Mouse (Mus musculus) urinary bladder, adult 18-20 months (tissue): Measurements from ENCODE around the gene Slc25a22.
"Not testable (repeated sequence)": the region's sequence is repeated elsewhere in the genome, so short reads cannot be mapped to it uniquely, and the experiment has no call there.

Experiments used
- DNase-seq, 2 experiments: peaks; one replicate each; pipeline ENCODE4 v3.0.0; 2022; ENCODE audit warnings: low spot score in 2 of 2, mixed read lengths in 2 of 2

The Slc25a22 gene

GRCm38 (mm10) chr7:141413809-141414584, 23.7 kb downstream of the Slc25a22 start, which contains the start of gene Gatd1:
Gene Gatd1 (minus strand): TSS chr7:141414136.
- DNase-seq: peak; percentile 94 to 99

DNA sequence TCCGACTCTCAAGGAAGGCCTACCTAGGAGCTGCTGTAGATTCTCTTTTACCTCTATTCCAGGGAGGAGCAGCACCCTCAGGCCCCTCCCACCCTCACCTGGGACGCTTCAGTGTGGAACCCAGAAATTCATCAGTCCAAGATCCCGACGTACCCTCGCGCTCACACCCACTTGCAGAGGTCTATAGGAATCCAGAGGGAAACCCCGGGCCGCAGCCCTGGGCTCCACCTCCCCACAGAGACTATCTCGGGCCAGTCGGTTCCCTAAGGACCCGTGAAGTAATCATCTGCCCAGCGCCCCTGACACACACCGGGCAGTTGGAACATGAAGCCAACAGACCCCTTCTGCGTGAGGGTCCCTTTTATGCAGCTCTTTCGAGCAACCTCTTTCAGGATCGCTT, 24.4 kb downstream of the Slc25a22 start:
- DNase-seq: no peak

- DNase-seq: no peak
These were observed 26.0 kb downstream of the Slc25a22 start for GRCm38 (mm10) chr7:141411667-141412066.

GRCm38 (mm10) chr7:141410631-141411030, 27.1 kb downstream of the Slc25a22 start:
- no peak for DNase-seq

DNA sequence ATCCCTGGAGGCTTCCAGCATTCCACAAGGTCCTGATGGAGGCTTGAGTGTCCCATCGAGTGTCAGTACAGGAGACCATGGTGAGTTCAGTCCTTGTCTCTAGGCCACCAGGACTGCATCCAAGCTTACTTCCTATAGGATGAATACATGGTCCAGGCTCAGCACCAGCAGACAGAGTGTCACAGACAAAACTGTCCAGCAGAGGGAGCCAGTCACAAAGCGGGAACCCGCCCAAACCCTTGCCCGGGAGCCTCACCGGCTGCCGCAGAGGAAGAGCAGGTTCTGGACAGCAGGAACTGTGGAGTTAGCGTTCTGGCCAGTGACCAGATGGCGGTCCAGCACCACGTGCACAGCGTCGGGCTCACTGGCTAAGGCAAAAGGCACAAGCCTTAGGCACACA, 28.9 kb downstream of the Slc25a22 start:
- peak; percentile 76 for DNase-seq

DNA sequence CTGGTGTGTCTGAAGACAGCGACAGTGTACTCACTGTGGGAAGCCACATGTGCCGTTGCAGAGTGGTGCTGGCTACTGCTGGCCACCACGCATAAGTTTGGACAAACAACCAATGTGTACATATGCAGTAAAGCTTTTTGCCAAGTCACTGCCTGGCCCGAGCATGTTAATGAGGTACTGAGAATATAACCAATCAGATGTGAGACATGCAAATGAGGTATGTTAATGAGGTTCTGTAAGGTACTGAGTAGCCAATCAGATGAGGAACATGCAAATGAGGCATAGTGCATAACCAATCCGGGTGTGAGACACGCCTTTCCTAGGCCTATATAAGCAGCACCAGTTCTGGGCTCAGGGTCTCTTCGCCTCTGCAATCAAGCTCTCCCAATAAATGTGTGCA, 30.0 kb downstream of the Slc25a22 start:
- DNase-seq: not testable (repeated sequence)

DNA sequence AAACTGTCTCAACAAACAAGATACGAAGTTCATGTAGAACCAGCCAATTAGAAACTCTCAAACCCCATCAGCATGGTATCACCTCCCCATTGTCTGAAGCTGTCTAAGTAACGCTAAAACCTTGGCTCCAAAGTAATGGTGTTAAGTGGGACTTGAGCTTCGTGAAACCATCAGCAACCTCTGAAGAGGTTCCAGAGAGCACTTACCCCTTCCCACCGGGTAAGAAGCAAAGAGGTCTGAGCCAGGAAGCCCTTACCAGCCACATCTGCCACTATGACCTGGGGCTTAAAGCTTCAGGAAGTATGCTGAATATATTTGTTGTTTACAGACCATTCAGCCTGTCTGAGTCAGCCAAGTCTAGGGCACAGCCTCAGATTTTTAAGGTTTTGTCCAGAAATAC, 32.2 kb downstream of the Slc25a22 start:
- no peak for DNase-seq

DNA sequence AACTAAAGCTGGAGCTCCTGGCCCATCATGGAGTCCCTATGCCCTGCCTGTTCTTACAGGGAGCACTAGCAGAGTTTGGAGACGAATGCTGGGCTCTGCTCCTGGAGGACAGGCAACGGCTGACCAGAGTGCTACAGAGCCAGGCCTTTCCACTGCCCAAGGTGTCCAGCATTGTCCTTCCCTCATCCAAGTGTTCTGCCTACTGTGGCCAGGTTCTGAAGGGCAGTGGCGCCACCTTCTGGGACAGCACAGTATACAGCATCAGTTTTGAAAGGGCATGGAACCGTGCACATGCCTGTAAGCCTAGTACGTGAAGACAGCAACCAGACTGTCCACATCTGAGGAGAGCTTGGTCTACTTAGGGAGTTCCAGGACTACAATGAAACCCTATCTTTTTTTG, 34.4 kb downstream of the Slc25a22 start:
- peak in 1 of 2 experiments; percentile 51 for DNase-seq

DNA sequence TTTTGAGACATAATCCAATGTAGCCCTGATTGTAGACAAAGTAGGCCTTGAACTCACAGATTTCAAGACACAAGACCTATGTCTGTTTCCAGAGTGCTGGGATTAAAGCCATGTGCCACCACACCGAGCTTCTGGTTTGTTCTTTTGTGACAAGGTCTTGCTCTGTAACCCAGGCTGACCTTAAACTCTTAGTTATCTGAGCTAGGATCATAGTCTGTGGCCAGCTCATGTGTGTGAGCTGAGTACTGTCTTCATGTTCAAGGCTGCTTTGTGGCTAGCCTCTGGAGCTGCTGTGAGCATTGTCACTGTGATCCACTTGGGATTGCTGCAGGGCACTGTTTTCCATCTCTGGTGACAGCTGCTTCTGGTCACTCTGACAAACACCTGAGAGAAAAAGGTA, 42.3 kb downstream of the Slc25a22 start:
- no peak for DNase-seq

DNA sequence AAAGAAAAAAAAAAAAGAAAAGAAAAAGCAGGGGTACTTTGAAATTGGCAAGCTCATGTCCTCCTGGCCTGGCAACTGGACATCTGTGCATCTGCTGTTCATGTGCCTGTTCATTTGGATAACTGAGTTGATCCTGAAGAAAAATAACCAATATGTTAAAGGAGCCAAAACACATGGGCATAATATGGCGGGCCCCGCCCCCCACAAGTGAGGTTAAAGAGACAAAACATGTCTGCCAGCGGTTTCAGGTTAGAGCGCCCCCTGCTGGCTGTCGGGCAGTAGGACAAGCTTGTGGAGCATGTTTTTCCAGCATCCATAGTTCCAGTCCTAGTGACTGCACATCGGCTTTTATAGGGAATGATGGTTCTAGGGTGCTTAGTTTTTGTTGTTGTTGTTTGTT, 42.9 kb downstream of the Slc25a22 start:
- DNase-seq: peak in 1 of 2 experiments; percentile 13

DNA sequence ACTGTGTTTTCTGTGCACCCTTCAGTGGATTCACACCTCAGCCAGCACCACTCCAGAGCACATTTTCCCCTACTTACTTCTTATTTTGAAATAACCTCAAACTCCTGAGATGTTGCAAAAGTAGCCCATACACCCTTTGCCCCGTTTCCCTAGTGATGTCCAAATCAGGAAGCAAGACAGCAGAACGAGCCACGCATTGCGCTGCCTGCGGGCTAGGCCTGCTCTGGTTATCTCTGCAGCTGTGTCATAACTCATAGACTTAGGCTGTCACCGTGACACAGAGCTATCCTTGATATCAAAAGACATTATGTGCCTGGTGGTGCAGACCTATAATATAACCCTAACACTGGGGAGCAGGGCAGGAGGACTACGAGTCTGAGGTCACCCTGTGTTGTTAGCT, 43.5 kb downstream of the Slc25a22 start:
- DNase-seq: no peak

DNA sequence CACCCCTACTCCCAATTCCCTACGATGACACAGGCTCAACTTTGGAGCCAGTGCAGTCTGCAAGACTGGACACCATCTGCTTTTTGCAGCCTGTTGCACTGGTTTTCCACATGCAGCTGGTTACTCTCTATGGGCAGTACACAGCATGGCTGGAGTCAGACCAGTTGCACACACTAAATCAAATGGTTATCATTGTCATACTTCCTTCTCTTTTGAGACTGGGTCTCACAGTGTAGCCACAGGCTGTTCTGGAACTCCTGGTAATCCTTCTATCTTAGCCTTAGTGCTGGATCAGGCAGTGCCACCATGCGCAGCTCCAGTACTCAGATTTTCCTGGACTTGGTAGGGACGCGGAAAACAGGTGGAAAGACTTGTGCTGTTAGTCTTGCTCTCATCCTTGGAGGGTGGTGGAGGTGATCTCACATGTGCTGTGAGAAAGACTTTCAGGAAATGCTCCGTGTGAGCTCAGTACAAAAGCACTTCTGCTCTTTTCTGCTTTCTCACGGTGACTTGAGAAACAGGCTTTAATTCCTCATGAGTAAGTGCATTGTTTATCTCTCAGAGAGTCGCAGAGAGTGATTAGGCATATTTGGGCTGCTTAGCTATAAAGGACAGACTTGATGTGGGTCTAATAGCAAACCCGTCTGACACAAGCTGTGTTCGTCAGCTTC, 45.0 kb downstream of the Slc25a22 start:
- DNase-seq: no peak

GRCm38 (mm10) chr7:141391625-141392551, 45.8 kb downstream of the Slc25a22 start, which contains the start of gene Taldo1:
Gene Taldo1 (plus strand): TSS chr7:141392199.
- DNase-seq: peak; percentile 92 to 98

GRCm38 (mm10) chr7:141390326-141391259, 47.1 kb downstream of the Slc25a22 start:
- DNase-seq: no peak

DNA sequence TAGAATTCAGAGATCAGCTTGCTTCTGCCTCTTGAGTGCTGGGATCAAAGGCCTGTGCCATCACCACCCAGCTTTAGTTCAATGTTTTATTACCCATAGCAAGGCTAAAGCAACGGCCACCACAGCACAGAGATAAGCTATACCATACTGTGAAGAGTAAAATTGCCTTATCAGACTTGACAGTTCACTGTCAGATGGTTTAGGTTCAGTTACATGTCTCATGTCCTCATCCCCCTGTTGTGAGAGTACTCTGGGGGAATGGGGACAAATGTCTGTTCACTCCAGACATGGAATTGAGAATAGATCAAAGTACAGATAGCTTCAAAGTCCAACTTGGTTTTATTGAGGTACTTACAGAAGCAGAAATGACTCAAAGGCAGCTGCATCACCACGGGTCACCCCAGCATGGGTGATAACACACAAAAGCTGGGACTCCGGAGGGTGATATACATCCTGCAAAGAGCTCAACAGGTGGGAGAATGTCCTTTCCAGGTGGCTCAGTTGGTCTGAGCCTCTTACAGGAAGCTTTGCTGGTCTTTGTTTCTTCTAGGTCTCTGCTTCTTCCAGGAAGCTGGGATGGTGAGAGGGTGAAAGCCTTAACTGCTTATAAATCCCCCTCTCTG, 49.1 kb downstream of the Slc25a22 start:
- no peak for DNase-seq

GRCm38 (mm10) chr7:141387807-141388486, 49.7 kb downstream of the Slc25a22 start:
- DNase-seq: no peak

DNA sequence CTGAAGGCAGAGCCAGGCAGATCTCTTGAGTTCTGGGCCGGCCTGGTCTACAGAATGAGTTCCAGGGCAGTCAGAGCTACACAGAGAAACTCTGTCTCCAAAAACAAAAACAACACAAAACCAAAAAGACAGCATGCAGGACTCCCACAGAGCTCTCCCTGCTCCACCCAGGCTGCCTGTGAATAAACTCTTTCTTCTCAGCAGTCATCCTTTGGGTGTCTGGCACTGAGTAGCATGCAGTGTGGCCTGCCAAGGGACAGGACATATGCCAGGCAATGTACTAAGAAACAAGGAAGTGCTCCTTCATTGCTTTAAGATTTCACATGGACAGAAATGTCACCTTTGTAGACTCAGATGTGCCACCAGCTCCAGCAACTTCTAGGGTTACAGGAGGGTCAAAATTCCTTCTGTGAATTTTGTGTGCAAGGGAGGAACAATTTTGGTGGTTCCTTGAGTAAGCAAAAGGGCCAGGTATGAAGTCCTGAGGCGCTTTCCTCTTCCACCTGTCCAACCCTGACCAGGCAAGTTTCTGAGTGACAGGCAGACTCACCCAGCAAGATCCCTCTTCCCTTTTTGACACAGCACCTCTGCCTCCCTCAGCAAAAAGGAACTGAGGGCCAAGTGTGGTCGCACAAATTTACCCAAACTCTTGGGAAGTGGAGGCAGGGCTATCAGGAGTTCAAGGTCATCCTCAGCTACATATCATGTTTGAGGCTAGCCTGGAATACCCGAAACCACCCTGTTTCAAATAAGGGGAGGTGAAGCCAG, 56.4 kb downstream of the Slc25a22 start:
- DNase-seq: no peak
